Mouse (Mus musculus) heart, embryonic 13.5 days (tissue): ENCODE data around the gene Fam110c. TPM values are rescaled to one million over a fixed set of nuclear protein-coding genes. Genes with fewer than 3 reads are reported as not detected.
"Not testable (repeated sequence)": the region's sequence is repeated elsewhere in the genome, so short reads cannot be mapped to it uniquely, and the experiment has no call there.

Experiments
- ATAC-seq: fragments of 200-750 bp; cut with Nextera tagmentation; 2 replicates; pipeline ENCODE4 v1.8.0; 2017; ENCODE audit warnings: moderate TSS enrichment; ENCODE audit not compliant: insufficient number of reproducible peaks, low FRiP score, low TSS enrichment; ENCODE audit errors: extremely low read depth
- H3K27ac ChIP-seq: fragments of 300-500 bp; sonication (generic); replicated peaks from 2 replicates; pipeline ENCODE4 v1.5.1; 2015; ENCODE audit warnings: moderate library complexity, mild to moderate bottlenecking, inconsistent platforms
- H3K27me3 ChIP-seq: fragments of 300-500 bp; sonication (generic); replicated peaks from 2 replicates; pipeline ENCODE4 v1.6.1; 2015; ENCODE audit warnings: mild to moderate bottlenecking, inconsistent platforms
- H3K36me3 ChIP-seq: fragments of 300-500 bp; sonication (generic); 2 replicates; pipeline ENCODE4 v1.6.1; 2015; ENCODE audit warnings: mild to moderate bottlenecking, inconsistent platforms
- H3K4me1 ChIP-seq: fragments of 300-500 bp; sonication (generic); 2 replicates; pipeline ENCODE4 v1.6.1; 2015; ENCODE audit warnings: inconsistent platforms
- H3K4me2 ChIP-seq: fragments of 300-500 bp; sonication (generic); 2 replicates; pipeline ENCODE4 v1.6.1; 2015; ENCODE audit warnings: inconsistent platforms, mild to moderate bottlenecking, moderate library complexity
- H3K4me3 ChIP-seq: fragments of 300-500 bp; sonication (generic); 2 replicates; pipeline ENCODE4 v1.5.1; 2015; ENCODE audit warnings: moderate library complexity, mild to moderate bottlenecking, inconsistent platforms
- H3K9ac ChIP-seq: fragments of 300-500 bp; sonication (generic); 2 replicates; pipeline ENCODE4 v1.6.1; 2015; ENCODE audit warnings: inconsistent platforms, mild to moderate bottlenecking, moderate library complexity
- H3K9me3 ChIP-seq: fragments of 300-500 bp; sonication (generic); 2 replicates; pipeline ENCODE4 v1.6.1; 2016; ENCODE audit warnings: inconsistent platforms
- WGBS: fragments of 180-500 bp; shearing (Covaris S2); methylation state at CpG from one replicate; pipeline ENCODE4 v1.1.7; 2015; ENCODE audit warnings: mixed read lengths; 5-methylcytosine and 5-hydroxymethylcytosine counted together
- polyA plus RNA-seq: library from polyadenylated mRNA; unstranded; fragments of >200 nt; fragmentation: Nextera tagmentation; extraction: Ambion mirVana; gene quantifications from 2 replicates; pipeline ENCODE4 v1.2.1, GENCODE M21; 2015

The Fam110c gene
- polyA plus RNA-seq = 1.4 and 1.6 TPM in 2 replicates

DNA sequence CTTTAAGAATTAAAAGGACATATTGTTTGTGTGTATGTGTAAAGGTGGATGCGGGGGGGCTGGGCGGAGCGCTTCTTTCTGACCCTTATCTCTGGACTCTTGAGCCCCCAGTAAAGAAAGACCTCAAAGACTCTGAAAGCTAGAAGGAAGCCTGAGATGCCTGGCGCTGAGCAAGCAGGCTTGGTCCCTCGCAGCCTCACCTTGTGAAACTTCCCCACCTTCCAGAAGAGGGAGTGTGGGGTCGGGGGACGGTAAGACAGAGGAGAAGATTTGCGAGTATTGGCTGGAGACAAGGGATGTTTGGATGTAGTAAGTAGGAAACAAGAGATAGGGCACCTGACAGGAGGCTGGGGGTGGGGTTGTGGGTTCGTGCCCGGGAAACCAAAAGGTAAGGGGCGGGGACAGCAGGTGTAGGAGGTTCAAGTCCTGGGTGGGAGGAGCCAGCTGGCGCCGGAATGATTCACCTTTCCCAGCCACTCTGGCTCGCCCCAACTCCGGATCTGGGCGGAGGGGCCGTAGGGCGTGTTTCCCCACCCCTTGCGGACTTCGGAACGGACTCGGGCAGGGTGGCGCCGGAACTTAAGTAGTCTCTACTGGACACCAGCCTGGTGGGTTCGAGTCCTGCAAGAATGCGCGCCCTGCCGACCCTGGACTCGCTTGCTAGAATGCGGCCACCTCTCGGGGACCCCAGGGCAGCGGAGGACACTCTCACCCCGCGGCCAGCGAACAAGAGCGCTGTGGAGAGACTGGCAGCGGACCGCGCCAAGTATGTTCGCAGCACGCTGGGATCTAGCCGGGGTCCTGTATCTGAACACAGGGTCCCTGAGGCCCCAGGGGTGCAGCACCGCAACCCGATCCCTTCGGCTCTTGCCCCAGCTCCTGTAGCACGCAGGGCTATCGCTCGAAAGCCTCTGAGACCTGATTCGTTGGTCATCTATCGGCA lies at the start of gene Fam110c:
Gene Fam110c, plus strand, starts transcription at position 450 of the 943 bp plus-strand sequence.
- Histone ChIP-seq H3K27ac (no peak within 1 kb of the TSS), H3K36me3 (no peaks in the 10 kb centered on the region), H3K9me3 (no peaks in the 10 kb centered on the region), H3K4me2 (peak within 1 kb of the TSS; percentile 99), H3K4me1 (peaks cover 23% of the 10 kb centered on the region), H3K9ac (peak within 1 kb of the TSS; percentile 76), H3K27me3 (peaks cover 53% of the 10 kb centered on the region), H3K4me3 (peak within 1 kb of the TSS; percentile 66)
- WGBS = 2% methylated on average over 50 of the region's 50 CpGs
- ATAC-seq = peak; percentile 51; the same call in 1 of the 2 replicates

DNA sequence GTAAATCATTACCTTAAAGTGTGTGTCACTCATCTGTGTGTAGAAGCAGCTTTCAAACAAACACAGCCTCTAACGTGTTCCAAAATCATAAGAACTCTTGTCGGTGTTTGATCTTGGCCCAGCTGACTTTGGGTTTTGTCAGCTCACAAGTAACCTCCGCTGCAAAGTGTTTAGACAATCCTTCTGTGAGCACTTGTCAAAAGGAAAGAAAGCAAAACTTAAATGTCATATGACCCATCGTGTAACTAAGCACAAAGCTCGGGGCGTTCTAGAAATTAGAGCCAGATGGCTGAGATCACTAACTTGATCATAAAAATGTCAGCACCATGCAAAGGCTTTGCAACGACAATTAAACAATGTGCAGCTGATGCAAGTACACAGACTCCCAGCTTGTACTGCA lies 47.2 kb upstream of the Fam110c start:
- whole genome bisulfite sequencing = 64% methylated on average over 7 of the region's 7 CpGs
- ATAC-seq = no peak
- Histone ChIP-seq H3K9me3 (peaks cover 5% of the 10 kb centered on the region; the same call in 1 of the 2 replicates), H3K4me3 (no peak overlapping the region), H3K27ac (no peak overlapping the region), H3K27me3 (no peaks in the 10 kb centered on the region), H3K36me3 (no peaks in the 10 kb centered on the region), H3K4me1 (no peaks in the 10 kb centered on the region), H3K4me2 (no peak overlapping the region), H3K9ac (no peak overlapping the region)

DNA sequence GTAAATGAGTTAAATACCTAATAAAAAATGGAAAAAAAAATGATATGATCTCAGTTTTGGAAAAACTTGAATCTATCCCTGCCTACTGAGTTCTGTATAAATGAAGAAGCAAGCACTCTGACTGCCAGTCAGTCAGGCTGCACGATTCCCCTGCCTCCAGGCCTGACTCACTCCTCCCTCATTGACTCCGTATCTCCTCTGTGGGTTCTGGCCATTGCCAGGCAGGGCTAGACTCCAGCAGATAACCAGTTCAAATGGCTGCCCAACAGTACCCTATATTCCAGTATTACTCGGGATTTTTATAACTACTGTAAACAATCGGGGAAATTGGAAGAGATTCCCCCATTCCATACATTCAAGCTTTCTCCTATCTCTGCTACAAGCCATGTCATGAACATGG lies 21.6 kb upstream of the Fam110c start:
- Histone ChIP-seq H3K9me3 (no peaks in the 10 kb centered on the region), H3K4me1 (no peaks in the 10 kb centered on the region), H3K4me2 (no peak overlapping the region), H3K36me3 (no peaks in the 10 kb centered on the region), H3K9ac (no peak overlapping the region), H3K27ac (no peak overlapping the region), H3K4me3 (no peak overlapping the region), H3K27me3 (no peaks in the 10 kb centered on the region)
- ATAC-seq = no peak
- 82% methylated on average over 4 of the region's 4 CpGs for WGBS

- H3K27ac ChIP-seq = no peak overlapping the region
- no peaks in the 10 kb centered on the region for H3K4me1 ChIP-seq
- no peak overlapping the region for H3K4me3 ChIP-seq
- no peaks in the 10 kb centered on the region for H3K9me3 ChIP-seq
- no peaks in the 10 kb centered on the region for H3K27me3 ChIP-seq
- H3K4me2 ChIP-seq = no peak overlapping the region
- 69% methylated on average over 6 of the region's 6 CpGs for WGBS
- ATAC-seq = no peak
- no peak overlapping the region for H3K9ac ChIP-seq
- no peaks in the 10 kb centered on the region for H3K36me3 ChIP-seq
Observed at GRCm38 (mm10) chr12:31056291-31056864, 17.3 kb upstream of the Fam110c start.

DNA sequence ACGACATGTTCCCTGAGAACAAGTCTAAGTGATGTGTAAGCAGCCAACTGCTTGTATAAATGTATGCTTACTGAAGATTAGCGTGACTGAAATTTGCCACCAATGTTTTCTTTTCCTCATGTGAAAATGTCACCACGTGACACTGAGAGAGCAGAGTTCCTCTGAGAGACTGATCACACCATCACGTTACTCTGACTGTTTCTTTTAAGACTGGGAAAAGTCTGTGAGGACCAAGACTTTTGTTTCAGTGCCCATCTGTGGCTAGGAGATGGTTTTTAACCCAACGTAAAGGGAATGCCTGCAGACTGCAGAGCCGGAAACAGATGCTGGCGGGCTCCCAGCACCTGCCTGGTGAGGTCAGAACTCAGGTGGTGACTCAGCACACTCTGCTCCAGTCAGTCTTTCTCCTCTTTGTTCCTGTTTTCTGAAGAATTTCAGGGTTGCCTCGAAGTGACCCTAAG lies 14.2 kb upstream of the Fam110c start:
- Histone ChIP-seq H3K9ac (no peak overlapping the region), H3K4me1 (no peaks in the 10 kb centered on the region), H3K27ac (no peak overlapping the region), H3K4me2 (no peak overlapping the region), H3K27me3 (no peaks in the 10 kb centered on the region), H3K9me3 (no peaks in the 10 kb centered on the region), H3K4me3 (no peak overlapping the region), H3K36me3 (no peaks in the 10 kb centered on the region)
- WGBS = 46% methylated on average over 8 of the region's 8 CpGs
- no peak for ATAC-seq

- no peak overlapping the region for H3K27ac ChIP-seq
- H3K4me2 ChIP-seq = no peak overlapping the region
- H3K36me3 ChIP-seq = no peaks in the 10 kb centered on the region
- H3K9me3 ChIP-seq = no peaks in the 10 kb centered on the region
- no peaks in the 10 kb centered on the region for H3K4me1 ChIP-seq
- no peak overlapping the region for H3K9ac ChIP-seq
- no peak overlapping the region for H3K4me3 ChIP-seq
- no peaks in the 10 kb centered on the region for H3K27me3 ChIP-seq
- 57% methylated on average over 8 of the region's 8 CpGs for WGBS
- ATAC-seq = no peak
Observed at GRCm38 (mm10) chr12:31060245-31060644, 13.4 kb upstream of the Fam110c start.

DNA sequence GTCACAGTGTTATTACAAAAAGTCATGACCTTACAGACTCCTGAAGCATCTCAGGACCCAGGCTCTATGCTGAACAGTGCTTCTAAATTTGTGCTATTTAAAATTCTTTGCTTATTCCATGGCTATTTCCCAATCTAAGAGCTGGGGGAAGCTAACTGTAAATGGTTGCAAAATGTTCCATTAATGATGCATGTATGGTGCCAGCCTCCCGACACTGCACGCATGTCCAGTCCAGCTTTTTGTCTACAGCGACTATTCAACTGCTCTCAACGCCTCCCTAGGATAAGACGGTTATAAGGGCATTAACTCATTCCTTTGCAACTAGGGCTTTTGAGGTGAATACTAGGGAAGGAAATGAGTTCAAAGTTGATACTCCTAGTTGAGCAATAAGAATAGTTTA lies 2.4 kb upstream of the Fam110c start:
- 67% methylated on average over 5 of the region's 5 CpGs for WGBS
- no peak overlapping the region for H3K4me3 ChIP-seq

DNA sequence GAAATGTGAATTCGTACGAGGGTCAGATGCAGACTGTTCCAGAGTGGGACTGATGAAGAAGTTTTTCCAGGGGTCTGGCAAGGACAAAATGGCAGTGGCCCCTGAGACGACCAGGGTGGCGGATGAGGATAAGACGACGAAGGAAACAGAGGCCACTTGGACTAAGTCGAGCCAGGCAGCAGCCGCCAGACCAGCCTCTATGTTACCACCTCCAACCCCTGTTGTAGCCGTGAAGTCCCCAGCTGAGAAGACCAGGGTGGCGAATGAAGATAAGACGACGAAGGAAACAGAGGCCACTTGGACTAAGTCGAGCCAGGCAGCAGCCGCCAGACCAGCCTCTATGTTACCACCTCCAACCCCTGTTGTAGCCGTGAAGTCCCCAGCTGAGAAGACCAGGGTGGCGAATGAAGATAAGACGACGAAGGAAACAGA lies 710 bp downstream of the Fam110c start:
- peak overlapping the region; percentile 66 for H3K4me3 ChIP-seq
- H3K27ac ChIP-seq, H3K36me3 ChIP-seq, H3K9me3 ChIP-seq: not testable (repeated sequence)
- peaks cover 53% of the 10 kb centered on the region for H3K27me3 ChIP-seq
- peak; percentile 16; the same call in 1 of the 2 replicates for ATAC-seq
- peak overlapping the region; percentile 76 for H3K9ac ChIP-seq
- WGBS = under 1% methylated on average over 18 of the region's 18 CpGs
- H3K4me2 ChIP-seq = peak overlapping the region; percentile 99
- H3K4me1 ChIP-seq = peaks cover 23% of the 10 kb centered on the region

More for the DNA sequence above, 2.4 kb upstream of the Fam110c start:
- H3K4me1 ChIP-seq = peaks cover 20% of the 10 kb centered on the region
- peaks cover 42% of the 10 kb centered on the region for H3K27me3 ChIP-seq
- H3K36me3 ChIP-seq = no peaks in the 10 kb centered on the region
- H3K27ac ChIP-seq = no peak overlapping the region
- H3K4me2 ChIP-seq = no peak overlapping the region
- no peaks in the 10 kb centered on the region for H3K9me3 ChIP-seq
- ATAC-seq = no peak
- H3K9ac ChIP-seq = no peak overlapping the region

GRCm38 (mm10) chr12:31074839-31075538 lies 1.3 kb downstream of the Fam110c start:
- H3K27ac ChIP-seq = no peak overlapping the region
- no peaks in the 10 kb centered on the region for H3K36me3 ChIP-seq
- no peaks in the 10 kb centered on the region for H3K9me3 ChIP-seq
- H3K9ac ChIP-seq = peak overlapping the region; percentile 73
- H3K4me1 ChIP-seq = peaks cover 23% of the 10 kb centered on the region
- H3K27me3 ChIP-seq = peaks cover 53% of the 10 kb centered on the region
- peak overlapping the region; percentile 99 for H3K4me2 ChIP-seq
- 3% methylated on average over 24 of the region's 24 CpGs for WGBS
- H3K4me3 ChIP-seq = peak overlapping the region; percentile 66
- no peak for ATAC-seq

GRCm38 (mm10) chr12:31077020-31077419 lies 3.4 kb downstream of the Fam110c start:
- H3K36me3 ChIP-seq = no peaks in the 10 kb centered on the region
- H3K4me2 ChIP-seq = peak overlapping the region; percentile 99; the same call in 1 of the 2 replicates
- WGBS = 63% methylated on average over 7 of the region's 7 CpGs

GRCm38 (mm10) chr12:31078030-31078429 lies 4.4 kb downstream of the Fam110c start:
- Histone ChIP-seq H3K27ac (no peak overlapping the region), H3K9me3 (no peaks in the 10 kb centered on the region)
- 58% methylated on average over 4 of the region's 4 CpGs for WGBS

More at GRCm38 (mm10) chr12:31077020-31077419, 3.4 kb downstream of the Fam110c start:
- ATAC-seq = no peak
- no peak overlapping the region for H3K4me3 ChIP-seq
- no peaks in the 10 kb centered on the region for H3K9me3 ChIP-seq
- peaks cover 41% of the 10 kb centered on the region for H3K4me1 ChIP-seq
- H3K9ac ChIP-seq = no peak overlapping the region
- H3K27ac ChIP-seq = no peak overlapping the region
- H3K27me3 ChIP-seq = peaks cover 45% of the 10 kb centered on the region

More at GRCm38 (mm10) chr12:31078030-31078429, 4.4 kb downstream of the Fam110c start:
- no peak overlapping the region for H3K4me3 ChIP-seq
- no peak overlapping the region for H3K9ac ChIP-seq
- H3K27me3 ChIP-seq = peaks cover 35% of the 10 kb centered on the region
- no peak for ATAC-seq
- H3K4me1 ChIP-seq = peaks cover 50% of the 10 kb centered on the region
- no peaks in the 10 kb centered on the region for H3K36me3 ChIP-seq
- no peak overlapping the region for H3K4me2 ChIP-seq
